In genomic region chr17:14960520-14960919, GRCm38 (mm10) we compare ENCODE assay signal across 8 mouse cellular contexts. TPM values are rescaled to one million over a fixed set of nuclear protein-coding genes. Genes with fewer than 3 reads are reported as not detected.
A peak's percentile ranks its signal among the peaks of the same experiment; 100 is the strongest.
DNase-seq lines count a peak whose midpoint lies in the region; ATAC-seq and TF ChIP-seq lines count a peak whose summit lies in the region.

No protein-coding gene starts in this region.

- DNase-seq in lung, embryonic 14.5 days, result peak; percentile 9
- DNase-seq in lung, postnatal 36 days, result no peak
- DNase-seq in cerebellum, adult 9-10 months, result peak; percentile 46
- peak; percentile 33 for DNase-seq in gastrocnemius, postnatal 10 days
- peak; percentile 10 for DNase-seq in lung, postnatal 25 days (ENCODE audit: low spot score)
- DNase-seq in spleen, postnatal 10 days (ENCODE audit: low spot score in 2 of 2), result peak; percentile 47 to 70
- DNase-seq in layer of hippocampus, postnatal 25 days (ENCODE audit: extremely low spot score in 1 of 2, low spot score in 1 of 2), result no peak

- H3K4me1 ChIP-seq in lung, embryonic 14.5 days (ENCODE audit: insufficient read depth), result 0 out of 2 replicates have a peak, but pooled peaks cover 4% of the 10 kb centered on the region
- H3K4me1 ChIP-seq in intestine, postnatal 0 days (replicated peaks; ENCODE audit: control insufficient read depth, insufficient read depth, low read length), result no peaks in the 10 kb centered on the region

- H3K4me2 ChIP-seq in lung, embryonic 14.5 days, result peak overlapping the region; percentile 84
- peak overlapping the region; percentile 90 for H3K4me2 ChIP-seq in intestine, postnatal 0 days (replicated peaks; ENCODE audit: low read depth)

- peak; percentile 13 for ATAC-seq in lung, embryonic 14.5 days (ENCODE audit: insufficient read depth)
- ATAC-seq in intestine, postnatal 0 days, result peak; percentile 5; the same call in 1 of the 2 replicates

- H3K27me3 ChIP-seq in lung, embryonic 14.5 days (ENCODE audit: insufficient read depth, low read length), result no peaks in the 10 kb centered on the region
- no peaks in the 10 kb centered on the region for H3K27me3 ChIP-seq in intestine, postnatal 0 days (replicated peaks; ENCODE audit: control insufficient read depth, insufficient read depth, low read length)

- H3K27ac ChIP-seq in lung, embryonic 14.5 days (ENCODE audit: low read depth), result no peak overlapping the region
- no peak overlapping the region; the same call in 1 of the 2 replicates for H3K27ac ChIP-seq in intestine, postnatal 0 days (ENCODE audit: low read depth, low read length)

- peaks cover 10% of the 10 kb centered on the region for H3K36me3 ChIP-seq in lung, embryonic 14.5 days (ENCODE audit: insufficient read depth)
- 0 out of 2 replicates have a peak, but pooled peaks cover 6% of the 10 kb centered on the region for H3K36me3 ChIP-seq in intestine, postnatal 0 days (ENCODE audit: control insufficient read depth, insufficient read depth)

- TF ChIP-seq CTCF in lung, embryonic 14.5 days (IDR thresholded peaks at IDR 0.05; ENCODE audit: low read depth), result no peak
- no peak for TF ChIP-seq CTCF in intestine, postnatal 0 days (IDR thresholded peaks at IDR 0.05; ENCODE audit: low read depth)

- H3K9ac ChIP-seq in lung, embryonic 14.5 days, result peak overlapping the region; percentile 72
- H3K9ac ChIP-seq in intestine, postnatal 0 days (ENCODE audit: low read depth, low read length), result peak overlapping the region; percentile 73

- under 1% methylated on average over 20 of the region's 23 CpGs for WGBS in lung, embryonic 14.5 days
- under 1% methylated on average over 18 of the region's 23 CpGs for WGBS in intestine, postnatal 0 days

- peak overlapping the region; percentile 65 for H3K4me3 ChIP-seq in lung, embryonic 14.5 days (ENCODE audit: low read depth, low read length)
- peak overlapping the region; percentile 62 for H3K4me3 ChIP-seq in intestine, postnatal 0 days (ENCODE audit: low read depth, low read length)

- H3K9me3 ChIP-seq in lung, embryonic 14.5 days (ENCODE audit: low read depth, low read length), result no peaks in the 10 kb centered on the region
- H3K9me3 ChIP-seq in intestine, postnatal 0 days (ENCODE audit: control insufficient read depth), result no peaks in the 10 kb centered on the region

RNA-seq across cellular contexts. Expression of gene Phf10, which starts 0.6 kb away (rescaled TPM):
- 39.1 and 44.2 TPM in 2 replicates for polyA plus RNA-seq in lung, embryonic 14.5 days (2014; fragmentation: Nextera tagmentation; extraction: Ambion mirVana)
- total RNA-seq in gastrocnemius, postnatal 10 days (2021), result 10 to 100 TPM; 62.7 to 71.4 TPM
- polyA plus RNA-seq in intestine, postnatal 0 days (2015; fragmentation: Nextera tagmentation; extraction: Ambion mirVana), result 27.9 and 29.3 TPM in 2 replicates
- total RNA-seq in layer of hippocampus, postnatal 25 days (2021), result 10 to 100 TPM; 57.4 to 62.0 TPM

RNA-seq across cellular contexts. Expression of gene 1600012H06Rik, which starts 17.5 kb away (rescaled TPM):
- 31.0 and 32.8 TPM in 2 replicates for polyA plus RNA-seq in lung, embryonic 14.5 days (2014; fragmentation: Nextera tagmentation; extraction: Ambion mirVana)
- 10 to 100 TPM; 18.4 to 19.9 TPM for total RNA-seq in gastrocnemius, postnatal 10 days (2021)
- 38.1 and 40.8 TPM in 2 replicates for polyA plus RNA-seq in intestine, postnatal 0 days (2015; fragmentation: Nextera tagmentation; extraction: Ambion mirVana)
- 10 to 100 TPM; 14.7 to 16.8 TPM for total RNA-seq in layer of hippocampus, postnatal 25 days (2021)

RNA-seq across cellular contexts. Expression of gene Wdr27, which starts 17.6 kb away (rescaled TPM):
- 4.7 and 6.1 TPM in 2 replicates for polyA plus RNA-seq in lung, embryonic 14.5 days (2014; fragmentation: Nextera tagmentation; extraction: Ambion mirVana)
- total RNA-seq in gastrocnemius, postnatal 10 days (2021), result 1 to 10 TPM in 1 of 2 experiments, under 1 TPM in 1; 0.85 to 1.7 TPM
- 6.0 and 6.2 TPM in 2 replicates for polyA plus RNA-seq in intestine, postnatal 0 days (2015; fragmentation: Nextera tagmentation; extraction: Ambion mirVana)
- total RNA-seq in layer of hippocampus, postnatal 25 days (2021), result 1 to 10 TPM; 1.2 to 2.4 TPM

RNA-seq across cellular contexts. Expression of gene 9030025P20Rik, which starts 17.7 kb away (rescaled TPM):
- 9.0 and 10.3 TPM in 2 replicates for polyA plus RNA-seq in lung, embryonic 14.5 days (2014; fragmentation: Nextera tagmentation; extraction: Ambion mirVana)
- total RNA-seq in gastrocnemius, postnatal 10 days (2021), result 1 to 10 TPM; 2.1 to 4.9 TPM
- polyA plus RNA-seq in intestine, postnatal 0 days (2015; fragmentation: Nextera tagmentation; extraction: Ambion mirVana), result 6.8 and 7.3 TPM in 2 replicates
- total RNA-seq in layer of hippocampus, postnatal 25 days (2021), result 1 to 10 TPM; 4.6 to 8.1 TPM

RNA-seq across cellular contexts. Expression of gene Gm3417, which starts 18.1 kb away (rescaled TPM):
- 0.45 TPM in 1 of 2 replicates, not detected in the other for polyA plus RNA-seq in lung, embryonic 14.5 days (2014; fragmentation: Nextera tagmentation; extraction: Ambion mirVana)
- total RNA-seq in gastrocnemius, postnatal 10 days (2021), result 1 to 10 TPM in 1 of 2 experiments, not detected in 1; 1.0 TPM
- polyA plus RNA-seq in intestine, postnatal 0 days (2015; fragmentation: Nextera tagmentation; extraction: Ambion mirVana), result 0.65 and 3.1 TPM in 2 replicates
- total RNA-seq in layer of hippocampus, postnatal 25 days (2021), result not detected

Comparison
In these comparisons a context has a peak if more than half of its experiments do, and no peak if none do; other contexts are left out.
1. DNase-seq: peak in lung, embryonic 14.5 days (single experiment), cerebellum, adult 9-10 months (single experiment), gastrocnemius, postnatal 10 days (single experiment), lung, postnatal 25 days (single experiment) and spleen, postnatal 10 days (2 of 2); none in lung, postnatal 36 days (single experiment) and layer of hippocampus, postnatal 25 days (0 of 2).